In the genomic region with DNA sequence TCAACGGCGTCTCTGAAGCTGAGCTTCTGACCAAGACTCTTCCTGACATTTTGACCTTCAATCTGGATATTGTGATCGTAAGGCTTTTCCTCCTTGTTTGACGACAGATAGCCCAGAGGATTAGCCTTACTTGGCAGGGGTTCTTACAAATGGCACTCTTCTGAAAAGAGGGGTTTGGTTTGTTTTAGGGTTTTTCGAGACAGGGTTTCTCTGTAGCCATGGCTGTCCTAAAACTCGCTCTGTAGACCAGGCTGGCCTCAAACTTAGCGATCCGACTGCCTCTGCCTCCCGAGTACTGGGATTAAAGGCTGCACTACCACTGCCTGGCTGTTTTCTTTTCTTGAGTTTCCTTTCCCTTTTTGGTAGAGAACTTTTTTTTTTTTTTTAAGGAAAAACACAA, we compare ENCODE assay signal across 35 mouse cellular contexts.
"Had no signal": no experiment of that assay in that cellular context is flagged by ENCODE, and none has a peak within 500 bp of the region (broad histone marks: within the 10 kb centered on the region; RNA-seq: fewer than 3 reads in every experiment).

No protein-coding gene starts in this region.

- ATAC-seq: hindbrain, embryonic 16.5 days; hindbrain, postnatal 0 days; inflammation-experienced regulatory T-cells, adult 6 months; intestine, embryonic 15.5 days; intestine, embryonic 16.5 days; intestine, postnatal 0 days had no signal

- H3K27ac ChIP-seq: heart, embryonic 10.5 days; heart, embryonic 15.5 days; hindbrain, embryonic 10.5 days; hindbrain, embryonic 12.5 days; hindbrain, embryonic 13.5 days; hindbrain, embryonic 14.5 days; hindbrain, embryonic 15.5 days; hindbrain, postnatal 0 days; intestine, embryonic 15.5 days; kidney, embryonic 15.5 days; kidney, postnatal 0 days; layer of hippocampus, adult 2 months had no signal

- H3K9me3 ChIP-seq: heart, embryonic 10.5 days; heart, embryonic 12.5 days; heart, embryonic 13.5 days; heart, embryonic 15.5 days; hindbrain, embryonic 10.5 days; hindbrain, embryonic 12.5 days; hindbrain, embryonic 13.5 days; hindbrain, embryonic 15.5 days; intestine, embryonic 15.5 days; kidney, embryonic 15.5 days had no signal

- H3K4me3 ChIP-seq: heart, embryonic 10.5 days; heart, embryonic 12.5 days; heart, embryonic 13.5 days; heart, embryonic 15.5 days; hindbrain, embryonic 10.5 days; hindbrain, embryonic 12.5 days; hindbrain, embryonic 13.5 days; hindbrain, embryonic 15.5 days; intestine, embryonic 15.5 days; kidney, embryonic 15.5 days; layer of hippocampus, adult 2 months had no signal

- H3K4me1 ChIP-seq: heart, embryonic 10.5 days; heart, embryonic 12.5 days; heart, embryonic 13.5 days; heart, embryonic 15.5 days; hindbrain, embryonic 10.5 days; hindbrain, embryonic 12.5 days; hindbrain, embryonic 13.5 days; hindbrain, embryonic 15.5 days; intestine, embryonic 15.5 days; kidney, embryonic 15.5 days had no signal

- H3K27me3 ChIP-seq: heart, embryonic 12.5 days; heart, embryonic 13.5 days; heart, embryonic 15.5 days; hindbrain, embryonic 12.5 days; hindbrain, embryonic 13.5 days; hindbrain, embryonic 15.5 days; intestine, embryonic 15.5 days; kidney, embryonic 15.5 days had no signal

- H3K9ac ChIP-seq: heart, embryonic 12.5 days; heart, embryonic 13.5 days; heart, embryonic 15.5 days; hindbrain, embryonic 12.5 days; hindbrain, embryonic 13.5 days; hindbrain, embryonic 14.5 days; hindbrain, embryonic 15.5 days; intestine, embryonic 15.5 days; kidney, embryonic 15.5 days had no signal

- H3K4me2 ChIP-seq: heart, embryonic 11.5 days; heart, embryonic 12.5 days; heart, embryonic 13.5 days; heart, embryonic 15.5 days; hindbrain, embryonic 12.5 days; hindbrain, embryonic 13.5 days; hindbrain, embryonic 14.5 days; hindbrain, embryonic 15.5 days; intestine, embryonic 15.5 days; kidney, embryonic 15.5 days had no signal

- DNase-seq: heart, postnatal 10 days; heart, postnatal 14 days; heart, postnatal 36 days; heart, postnatal 4 days; kidney, adult 11 months; kidney, adult 18-20 months; kidney, adult 2 months; kidney, adult 8-10 months; kidney, adult 9 months; kidney, postnatal 10 days; kidney, postnatal 14 days; kidney, postnatal 25 days; kidney, postnatal 36 days; kidney, postnatal 4 days; layer of hippocampus, adult 9-11 months; layer of hippocampus, postnatal 36 days had no signal
